Mouse (Mus musculus) cerebellum, postnatal 4 days (tissue): ENCODE data around the gene Rac3.

Experiments
- DNase-seq, 2 experiments: peaks; one replicate each; pipeline ENCODE4 v3.0.0; 2022; ENCODE audit warnings: low spot score in 2 of 2, mixed read lengths in 1 of 2

Rac3 gene

DNA sequence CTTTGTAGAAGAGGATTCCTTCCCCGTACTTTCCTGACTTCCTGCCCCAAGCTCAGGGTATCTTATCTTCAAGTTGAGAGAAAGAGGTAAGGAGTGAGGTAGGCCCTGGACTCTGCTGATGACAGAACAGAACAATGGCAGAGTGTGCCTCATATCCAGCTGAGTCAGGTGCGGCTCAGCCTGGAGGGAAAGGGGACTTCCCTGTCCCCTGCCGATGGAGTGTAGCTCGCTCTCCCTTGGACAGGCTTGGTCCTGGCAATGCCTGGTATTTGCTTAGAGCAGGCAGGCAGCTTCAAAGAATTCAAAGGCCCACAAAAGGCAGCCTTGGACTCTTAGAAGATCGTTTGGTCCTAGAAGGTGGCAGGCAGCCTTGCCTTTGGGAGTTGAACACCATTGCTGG lies 15.2 kb upstream of the Rac3 start:
- no peak for DNase-seq

DNA sequence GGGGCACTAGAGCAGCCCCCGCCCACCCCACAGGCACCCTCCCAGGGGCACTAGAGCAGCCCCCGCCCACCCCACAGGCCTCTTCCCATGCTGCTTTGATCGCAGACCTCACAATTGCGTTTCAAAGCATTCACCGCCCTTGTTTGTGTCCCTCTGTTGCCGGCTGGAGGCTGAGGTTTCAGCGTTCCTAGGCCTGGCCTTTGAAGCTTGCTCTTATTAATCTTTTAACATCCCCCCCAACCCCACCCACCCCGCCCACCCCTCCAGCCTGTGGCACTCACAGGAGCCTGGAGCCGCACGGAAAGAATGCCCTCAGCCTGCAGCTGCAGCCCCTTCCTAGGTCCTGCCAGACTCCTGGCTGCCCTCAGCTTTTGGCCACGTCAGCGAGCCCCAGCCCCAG lies 14.0 kb upstream of the Rac3 start:
- no peak for DNase-seq

DNA sequence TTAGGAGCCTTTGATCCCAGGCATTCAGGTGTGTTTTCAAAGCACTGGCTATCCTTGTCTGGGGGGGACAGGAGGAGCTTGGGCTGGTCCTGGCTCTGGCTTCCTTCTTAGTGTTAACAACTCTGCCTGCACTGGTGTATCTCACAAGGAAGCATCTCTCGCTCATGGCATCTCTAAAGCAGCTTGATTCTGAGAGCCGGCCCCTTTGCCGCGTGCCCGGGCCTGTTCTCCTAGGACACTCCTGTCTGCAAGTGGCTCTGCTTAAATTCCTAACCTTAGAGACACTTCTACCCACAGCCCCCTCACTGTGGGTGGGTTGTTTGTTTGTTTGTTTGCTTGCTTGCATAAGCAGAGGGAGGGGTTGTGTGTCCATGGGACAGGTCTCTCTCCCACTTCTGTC lies 13.3 kb upstream of the Rac3 start:
- DNase-seq: no peak

DNA sequence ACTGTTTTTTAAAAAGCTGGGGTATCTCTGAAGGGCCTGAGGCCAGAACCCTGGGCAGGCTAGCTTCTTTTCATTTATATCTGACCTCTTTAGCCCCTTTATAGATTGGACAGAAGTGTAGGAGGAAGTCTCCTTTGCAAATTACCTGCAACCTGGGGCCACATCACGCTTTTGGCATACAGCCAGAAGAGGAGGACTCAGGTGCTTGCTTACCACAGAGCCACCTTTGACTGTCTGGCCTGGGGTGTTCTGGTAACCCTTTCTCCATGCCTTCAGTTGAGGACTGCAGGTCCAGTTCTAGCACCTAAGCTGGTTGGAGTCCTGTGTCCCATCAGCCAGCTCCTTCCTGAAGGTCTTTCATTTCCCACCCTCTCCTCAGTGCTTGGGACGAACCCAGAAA lies 11.7 kb upstream of the Rac3 start:
- no peak for DNase-seq

DNA sequence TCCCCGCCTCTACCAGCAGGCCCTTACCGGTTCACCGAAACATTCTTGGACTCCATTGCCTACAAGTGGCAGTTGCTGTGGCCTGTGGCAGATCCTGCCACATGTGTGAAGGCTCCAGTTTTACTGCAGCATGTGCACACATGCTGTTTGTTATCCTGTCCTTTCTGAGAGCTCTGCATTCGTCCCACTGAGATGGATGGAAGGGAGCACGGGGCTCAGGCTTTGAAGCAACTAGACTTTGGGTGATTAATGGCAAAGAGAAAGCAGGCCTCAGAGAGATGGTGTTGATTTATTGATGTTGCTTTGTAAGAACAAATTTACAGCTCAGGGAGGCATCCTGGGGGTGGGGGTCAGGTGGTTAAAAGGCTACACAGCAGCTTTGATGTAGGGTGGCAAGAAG lies 10.6 kb upstream of the Rac3 start:
- DNase-seq: no peak

DNA sequence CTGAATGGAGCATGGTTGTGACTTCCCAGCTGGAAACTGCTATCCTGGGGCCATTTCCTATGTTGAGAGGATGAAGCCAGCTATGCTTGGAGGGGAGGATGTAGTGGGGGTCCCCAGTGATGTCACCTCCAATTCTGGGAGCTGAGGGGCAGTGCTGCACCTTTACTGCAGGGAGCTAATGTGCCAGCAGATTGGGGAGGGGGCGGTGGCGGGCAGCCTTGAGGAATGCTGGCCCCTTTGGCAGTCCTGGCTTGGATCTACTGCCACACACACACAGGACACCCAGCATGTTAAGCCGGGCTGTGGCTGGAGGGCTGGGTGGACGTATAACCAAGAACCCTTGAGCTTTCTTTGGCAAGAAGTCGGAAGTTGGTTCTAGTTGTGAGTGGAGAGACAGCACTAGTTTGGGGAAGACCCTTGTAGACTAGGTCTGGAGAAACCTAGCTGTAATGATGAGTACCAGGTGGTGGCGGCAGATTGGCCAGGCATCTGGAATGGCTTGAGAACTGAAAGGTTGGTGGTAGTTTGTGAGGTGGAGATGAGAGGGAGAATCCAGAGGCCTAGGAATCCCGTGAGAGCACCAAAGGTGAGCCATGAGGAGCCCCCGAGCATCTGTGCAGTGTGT lies 9.2 kb upstream of the Rac3 start:
- no peak for DNase-seq

DNA sequence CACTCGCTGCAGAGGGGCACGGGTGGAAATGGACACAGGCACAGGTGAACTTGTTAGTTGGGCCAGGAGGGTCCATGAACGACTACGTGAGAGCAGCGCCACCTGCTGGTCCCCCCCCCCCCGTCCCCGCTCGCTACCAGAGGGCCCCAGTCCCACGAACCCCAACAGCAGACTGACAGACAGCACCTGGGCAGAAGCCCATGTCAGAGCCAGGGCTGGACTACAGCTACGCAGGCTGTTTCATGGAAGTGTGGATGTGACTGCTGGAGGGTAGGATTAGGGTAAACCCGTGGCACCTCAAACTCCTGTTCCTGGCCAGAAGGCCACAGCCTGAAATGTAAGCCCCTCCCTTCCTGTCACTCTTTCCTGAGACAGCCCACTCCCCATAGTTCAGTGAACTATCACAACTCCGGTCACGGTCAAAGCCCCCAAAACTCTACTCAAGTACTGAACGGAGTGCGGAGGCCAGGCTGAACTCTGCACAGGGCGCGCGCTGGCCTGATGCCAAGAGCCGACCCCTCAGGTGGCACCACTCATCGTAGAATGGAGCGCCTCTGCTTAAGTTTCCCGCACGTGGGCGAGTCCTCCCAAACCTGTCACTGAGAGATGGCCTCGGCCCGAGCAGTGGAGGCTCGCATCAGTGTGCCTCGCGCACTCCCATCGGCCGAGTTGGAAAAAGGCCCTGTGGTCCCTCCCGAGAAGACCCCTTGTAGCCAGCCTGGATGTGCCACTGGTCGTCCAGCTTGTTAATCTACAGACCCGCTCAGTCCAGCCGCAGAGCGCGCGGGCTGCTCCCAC lies 8.3 kb upstream of the Rac3 start:
- peak in 1 of 2 experiments; percentile 62 for DNase-seq

DNA sequence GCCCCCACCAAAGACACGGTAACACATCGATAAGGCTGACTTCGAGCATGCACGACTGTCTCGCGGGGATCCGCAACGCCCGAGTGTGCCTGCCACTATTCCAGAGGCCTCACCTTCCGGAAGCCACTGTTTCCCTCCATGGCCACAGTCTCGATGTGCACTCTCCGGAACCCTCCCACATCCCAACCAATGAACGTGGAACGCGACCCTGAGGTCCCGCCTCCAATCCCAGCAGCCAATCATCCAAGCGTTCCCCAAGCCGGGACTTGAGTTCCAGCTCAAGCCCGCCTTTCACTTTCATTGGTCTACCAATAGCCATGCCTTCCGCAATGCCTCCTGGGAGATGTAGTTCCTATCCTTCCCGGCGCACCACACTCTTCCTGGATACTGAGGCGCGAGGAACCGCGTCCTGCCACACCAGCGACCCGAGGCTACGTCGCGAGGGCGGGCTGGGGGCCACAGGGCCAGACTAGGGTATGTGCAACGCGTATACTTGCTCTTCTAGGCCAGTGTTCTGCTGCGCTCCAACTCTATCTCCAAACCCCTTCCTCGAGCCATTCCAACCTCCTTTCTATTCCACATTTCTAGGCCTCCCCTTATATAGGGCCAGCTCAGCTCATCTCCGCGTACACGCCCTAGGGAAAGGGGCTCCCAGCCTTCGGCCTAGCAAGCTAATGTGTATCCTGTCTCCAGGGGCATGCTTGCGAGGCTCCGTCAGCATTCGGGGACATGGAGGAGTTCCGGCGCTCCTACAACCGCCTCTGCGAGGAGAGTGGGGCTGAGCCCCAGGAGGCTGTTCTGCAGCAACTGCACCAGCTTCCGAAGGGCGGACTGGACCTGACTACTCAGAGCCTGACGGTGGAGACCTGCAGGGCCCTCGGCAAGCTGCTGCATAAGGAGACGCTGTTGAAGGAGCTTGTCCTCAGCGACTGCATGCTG lies 7.4 kb upstream of the Rac3 start, which contains the start of the genes Cenpx and Lrrc45:
TSS of gene Cenpx (minus strand) at position 159 of the 939 bp plus-strand sequence.
TSS of gene Lrrc45 (plus strand) at position 346 of the 939 bp plus-strand sequence.
- DNase-seq: peak; percentile 92 to 95

DNA sequence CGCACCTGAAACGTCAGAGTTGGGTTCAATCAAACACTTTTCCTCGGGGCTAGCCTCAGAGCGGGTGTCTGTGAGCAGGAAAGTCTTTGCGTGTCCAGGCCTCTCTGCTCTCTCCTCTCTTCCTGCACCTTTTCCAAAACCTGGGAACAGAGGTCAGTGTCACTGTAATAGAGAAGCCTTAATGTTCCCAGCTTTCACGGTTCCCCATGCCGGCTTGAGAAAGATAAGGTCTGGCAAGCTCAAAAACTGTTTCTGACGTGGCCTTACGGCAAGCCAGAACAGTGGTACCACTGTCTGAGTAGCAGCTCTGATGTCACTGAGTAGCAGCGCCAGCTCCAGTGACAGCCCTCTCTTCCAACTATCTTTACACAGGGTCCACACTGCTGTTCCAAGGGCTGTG lies 6.7 kb upstream of the Rac3 start:
- no peak for DNase-seq

DNA sequence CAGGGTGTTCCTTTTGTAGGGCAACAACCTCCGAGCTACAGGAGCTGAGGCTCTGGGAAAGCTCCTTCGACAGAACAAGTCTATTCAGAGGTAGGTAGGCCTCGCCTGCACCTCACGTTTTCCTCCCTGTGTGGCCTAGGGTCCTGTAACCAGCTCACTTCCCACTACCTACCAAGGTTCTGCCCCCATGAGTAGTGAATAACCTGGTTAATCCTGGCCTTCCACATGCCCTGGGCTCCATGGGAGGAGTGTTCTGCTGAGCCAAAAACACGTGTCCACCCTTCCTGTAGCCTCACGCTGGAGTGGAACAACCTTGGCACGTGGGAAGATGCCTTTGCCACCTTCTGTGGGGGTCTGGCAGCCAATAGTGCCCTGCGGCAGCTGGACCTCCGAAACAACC lies 6.1 kb upstream of the Rac3 start:
- DNase-seq: no peak

DNA sequence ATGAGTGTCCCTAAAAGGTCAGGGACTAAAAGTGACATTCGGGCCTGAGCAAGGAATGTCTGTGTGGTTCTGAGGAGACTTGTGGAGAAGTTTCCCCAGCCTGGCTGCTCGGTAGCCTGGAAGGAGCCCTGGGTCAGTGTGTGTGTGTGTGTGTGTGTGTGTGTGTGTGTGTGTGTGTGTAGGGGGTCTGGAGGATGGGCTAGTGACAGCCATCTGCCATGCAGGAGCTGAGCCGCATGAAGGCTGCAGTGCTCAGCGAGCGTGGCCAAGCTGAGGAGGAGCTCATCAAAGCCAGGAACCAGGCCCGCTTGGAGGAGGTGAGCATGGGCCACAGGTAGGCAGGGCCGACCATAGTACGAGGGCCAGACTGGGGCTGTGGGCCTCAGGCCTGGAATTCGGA lies 2.0 kb upstream of the Rac3 start:
- no peak for DNase-seq

DNA sequence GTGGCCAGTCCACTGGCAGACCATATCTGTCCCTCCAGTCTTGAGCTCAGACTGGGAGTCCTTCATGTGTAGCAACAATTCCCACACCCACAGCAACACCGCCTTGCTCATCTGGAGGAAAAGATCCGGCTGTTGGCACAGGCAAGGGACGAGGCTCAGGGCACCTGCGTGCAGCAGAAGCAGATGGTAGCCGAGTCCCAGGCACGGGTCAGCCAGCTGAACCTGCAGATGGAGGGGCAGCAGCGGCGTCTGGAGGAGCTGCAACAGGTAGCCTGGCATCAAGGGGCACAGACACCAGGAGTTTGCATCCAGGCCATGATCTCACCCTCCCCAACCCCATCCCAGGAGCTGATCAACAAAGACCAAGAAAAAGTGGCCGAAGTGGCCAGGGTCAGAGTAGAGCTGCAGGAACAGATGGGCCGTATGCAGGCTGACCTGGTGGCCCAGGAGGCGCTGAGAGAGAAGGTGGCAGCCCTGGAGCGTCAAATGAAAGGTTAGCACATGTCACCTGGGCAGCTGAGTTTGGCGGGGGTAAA lies 1.4 kb upstream of the Rac3 start:
- no peak for DNase-seq

DNA sequence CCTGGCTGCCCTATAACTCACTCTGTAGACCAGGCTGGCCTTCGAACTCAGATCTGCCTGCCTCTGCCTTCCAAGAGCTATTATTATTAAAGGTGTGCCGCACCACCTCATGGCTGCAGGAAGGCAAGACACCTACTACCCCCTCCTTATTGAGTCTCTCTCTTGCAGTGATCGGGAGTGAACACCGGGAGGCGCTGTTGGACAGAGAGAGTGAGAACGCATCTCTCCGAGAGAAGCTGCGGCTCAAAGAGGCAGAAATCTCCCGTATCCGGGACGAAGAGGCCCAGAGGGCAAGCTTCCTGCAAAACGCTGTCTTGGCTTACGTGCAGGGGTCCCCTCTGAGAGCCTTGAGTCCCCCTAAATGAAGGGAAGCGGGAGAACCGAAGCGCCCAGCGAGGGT lies 820 bp upstream of the Rac3 start:
- DNase-seq: peak; percentile 94 to 95

DNA sequence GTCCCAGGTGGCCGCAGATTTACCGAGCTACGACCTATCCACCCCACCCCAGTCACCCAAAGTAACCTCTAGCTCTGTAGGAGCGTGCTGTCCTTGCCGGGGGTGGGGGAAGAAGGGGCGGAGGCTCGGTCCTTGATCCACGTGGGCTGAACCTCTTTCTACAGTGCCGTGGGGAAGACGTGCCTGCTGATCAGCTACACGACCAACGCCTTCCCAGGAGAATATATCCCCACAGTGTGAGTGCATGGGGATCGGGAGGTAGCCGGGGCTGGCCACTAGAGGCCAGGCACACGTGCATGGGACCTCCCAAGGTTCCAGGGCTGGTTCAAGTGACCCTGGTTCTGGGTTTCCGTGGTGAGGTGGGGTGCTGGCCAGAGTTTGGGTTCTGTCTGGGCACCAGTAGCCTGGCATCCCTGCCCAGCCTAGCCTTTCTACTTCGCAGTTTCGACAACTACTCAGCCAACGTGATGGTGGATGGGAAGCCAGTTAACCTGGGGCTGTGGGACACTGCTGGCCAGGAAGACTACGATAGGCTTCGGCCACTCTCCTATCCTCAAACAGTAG lies 879 bp downstream of the Rac3 start:
- no peak for DNase-seq

DNA sequence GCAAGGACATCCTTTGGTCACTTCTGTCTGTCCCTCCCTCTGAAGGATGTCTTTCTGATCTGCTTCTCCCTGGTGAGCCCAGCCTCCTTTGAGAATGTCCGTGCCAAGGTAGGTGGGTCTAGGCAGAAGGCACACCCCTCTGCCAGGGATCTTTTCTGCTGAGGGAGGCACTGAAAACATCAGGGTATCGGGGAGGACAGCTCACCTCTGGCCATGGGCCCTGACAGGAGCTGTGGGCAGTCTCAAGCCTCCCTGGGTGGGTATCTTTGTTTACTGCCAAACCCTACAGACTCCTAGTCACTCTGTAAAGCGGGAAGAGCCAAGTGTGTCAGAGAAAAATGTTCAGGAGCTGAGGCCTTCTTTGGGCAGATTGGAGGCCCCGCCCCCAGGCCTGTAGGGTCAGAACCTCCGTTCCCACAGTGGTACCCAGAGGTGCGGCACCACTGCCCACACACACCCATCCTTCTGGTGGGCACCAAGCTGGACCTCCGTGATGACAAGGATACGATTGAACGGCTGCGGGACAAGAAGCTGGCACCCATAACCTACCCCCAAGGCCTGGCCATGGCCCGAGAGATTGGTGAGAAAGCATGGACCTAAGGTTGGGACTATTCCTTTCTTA lies 1.6 kb downstream of the Rac3 start:
- DNase-seq: no peak

DNA sequence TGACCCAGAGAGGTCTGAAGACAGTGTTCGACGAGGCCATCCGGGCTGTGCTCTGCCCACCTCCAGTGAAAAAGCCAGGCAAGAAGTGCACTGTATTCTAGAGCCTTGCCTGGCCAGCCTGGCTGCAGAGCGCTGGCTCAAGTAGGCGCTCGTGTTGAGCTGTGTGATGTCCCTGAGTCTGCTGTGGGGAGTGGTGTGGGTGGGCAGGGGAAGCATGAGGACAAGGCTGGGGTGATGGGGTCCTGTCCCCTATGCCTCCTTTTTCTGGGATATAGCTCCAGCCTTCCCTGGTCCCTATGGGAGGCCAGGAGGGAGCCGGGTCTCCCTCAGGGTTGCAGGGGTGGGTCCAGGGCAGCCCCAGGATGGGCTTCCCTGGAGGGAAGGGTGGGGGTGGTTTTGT lies 2.2 kb downstream of the Rac3 start:
- no peak for DNase-seq

DNA sequence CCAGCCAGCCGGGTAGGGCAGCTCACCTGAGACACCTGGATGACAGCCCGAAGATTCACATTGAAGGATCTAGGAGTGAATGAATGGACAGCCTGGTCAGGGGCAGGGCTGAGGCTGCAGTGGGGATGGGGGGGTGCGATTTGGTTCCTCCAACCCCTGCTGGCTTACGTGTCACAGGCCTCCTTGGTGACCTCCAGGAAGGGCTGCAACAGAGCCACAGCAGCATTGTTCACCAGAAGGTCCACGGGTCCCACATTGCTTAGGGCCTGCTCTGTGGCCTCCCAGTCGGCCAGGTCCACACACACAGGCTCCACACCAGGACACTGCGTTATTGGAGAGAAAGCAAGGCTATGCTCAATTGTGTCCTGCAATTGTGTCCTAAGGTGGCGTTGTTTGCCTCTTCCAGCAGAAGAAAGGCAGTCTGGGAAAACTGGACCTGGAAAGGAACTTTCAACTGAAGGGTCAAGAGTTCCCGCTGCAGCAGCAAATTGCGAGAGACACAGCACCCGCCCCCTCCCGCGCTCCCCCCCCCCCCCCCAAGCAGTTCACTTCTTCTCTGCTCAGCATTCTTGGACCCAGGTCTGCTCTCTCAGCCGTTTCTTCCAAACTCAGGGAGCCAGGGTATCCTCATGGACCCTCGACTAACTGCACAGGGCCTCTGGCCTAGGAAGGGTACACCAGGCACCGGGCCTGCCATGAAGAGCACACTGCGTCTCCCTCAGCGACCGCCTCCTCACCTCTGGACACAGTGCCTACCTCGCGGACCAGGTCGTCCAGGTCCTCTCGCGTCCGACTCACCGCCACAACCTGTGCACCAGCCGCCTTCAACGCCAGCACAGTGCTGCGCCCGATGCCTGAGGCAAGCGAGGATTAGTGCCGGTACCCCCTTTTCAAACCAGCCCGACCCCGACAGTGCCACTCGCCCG lies 5.2 kb downstream of the Rac3 start:
- no peak for DNase-seq

DNA sequence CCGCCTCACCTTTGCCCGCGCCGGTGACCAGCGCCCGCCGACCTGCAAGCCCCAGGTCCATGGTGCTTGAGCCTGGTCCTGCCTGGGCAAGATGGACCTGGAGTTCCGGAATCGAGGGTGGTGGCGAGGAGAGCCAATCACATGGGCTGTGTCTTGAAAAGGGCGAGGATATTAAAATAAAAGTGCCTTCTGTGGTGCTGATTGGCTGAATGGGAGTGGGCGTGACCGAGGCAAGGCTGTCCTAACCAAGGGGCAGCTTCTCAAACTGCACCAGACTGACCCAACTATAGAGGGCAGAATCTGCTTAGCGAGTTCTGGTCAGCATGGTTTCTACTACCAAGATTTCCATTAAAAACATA lies 5.9 kb downstream of the Rac3 start, which contains the start of gene Dcxr:
TSS of gene Dcxr (minus strand) at position 113 of the 359 bp plus-strand sequence.
- DNase-seq: peak in 1 of 2 experiments; percentile 63

DNA sequence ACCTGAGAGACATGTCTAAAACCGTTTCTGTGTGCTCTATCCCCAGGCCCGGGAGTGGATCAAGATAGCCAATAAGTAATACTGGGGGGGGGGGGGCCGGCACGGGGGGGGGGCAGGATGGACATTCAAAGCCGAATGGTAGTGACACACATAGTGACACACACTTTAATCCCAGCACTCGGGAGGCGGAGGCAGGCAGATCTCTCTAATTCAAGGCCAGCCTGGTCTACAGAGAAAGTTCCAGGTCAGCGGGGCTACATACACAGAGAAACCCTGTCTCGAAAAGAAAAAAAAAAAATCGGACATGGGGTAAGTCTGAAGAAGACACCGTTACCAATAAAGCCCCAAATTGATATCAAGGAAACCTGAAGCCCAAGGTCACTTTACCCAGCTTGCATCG lies 6.3 kb downstream of the Rac3 start:
- DNase-seq: no peak
